Mouse (Mus musculus) right cerebral cortex, postnatal 10 days (tissue): ENCODE results near the gene Zfp408.
"Not testable (repeated sequence)": the region's sequence is repeated elsewhere in the genome, so short reads cannot be mapped to it uniquely, and the experiment has no call there.

Experiments used
- DNase-seq, 2 experiments: peaks; one replicate each; pipeline ENCODE4 v3.0.0; 2021; ENCODE audit warnings: low spot score in 2 of 2

The Zfp408 gene

GRCm38 (mm10) chr2:91651458-91652258 is 2.1 kb upstream of the Zfp408 start:
- DNase-seq, result no peak

DNA sequence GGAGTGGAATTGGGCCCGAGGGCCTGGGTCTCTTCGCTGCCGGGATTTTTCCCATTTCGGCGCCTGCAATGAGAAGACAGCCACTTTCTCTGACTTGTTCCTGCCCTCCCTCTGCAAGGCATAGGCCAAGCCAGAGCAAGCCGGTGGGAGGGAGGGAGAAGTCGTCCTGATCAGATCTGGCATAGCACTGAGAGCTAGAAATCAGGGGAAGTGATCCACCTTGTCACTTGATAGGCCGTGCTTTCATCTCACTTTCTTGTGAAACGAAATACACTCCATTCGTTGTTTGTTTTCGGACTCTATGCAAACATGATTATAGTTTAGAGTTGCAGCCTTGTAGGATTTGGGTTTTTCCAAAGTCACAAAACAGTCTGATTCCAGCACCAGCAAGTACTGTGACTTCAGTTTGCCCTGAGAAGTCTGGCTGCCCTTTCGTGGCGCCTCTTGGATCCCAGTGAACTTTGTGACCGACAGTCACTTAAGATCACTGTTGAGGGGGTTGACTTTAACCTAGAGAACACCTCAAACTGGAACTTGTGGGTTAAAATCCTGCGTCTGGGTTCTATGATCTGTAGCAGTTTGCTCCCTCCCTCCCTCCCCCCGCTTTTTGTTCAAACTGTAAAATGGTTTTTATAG is 887 bp upstream of the Zfp408 start:
- DNase-seq, result no peak

GRCm38 (mm10) chr2:91649152-91649551 is 439 bp downstream of the Zfp408 start:
- DNase-seq, result no peak

- peak; percentile 61 to 75 for DNase-seq
Observed at GRCm38 (mm10) chr2:91646733-91647132, 2.9 kb downstream of the Zfp408 start.

- DNase-seq, result no peak
Observed at GRCm38 (mm10) chr2:91645811-91646210, 3.8 kb downstream of the Zfp408 start.

DNA sequence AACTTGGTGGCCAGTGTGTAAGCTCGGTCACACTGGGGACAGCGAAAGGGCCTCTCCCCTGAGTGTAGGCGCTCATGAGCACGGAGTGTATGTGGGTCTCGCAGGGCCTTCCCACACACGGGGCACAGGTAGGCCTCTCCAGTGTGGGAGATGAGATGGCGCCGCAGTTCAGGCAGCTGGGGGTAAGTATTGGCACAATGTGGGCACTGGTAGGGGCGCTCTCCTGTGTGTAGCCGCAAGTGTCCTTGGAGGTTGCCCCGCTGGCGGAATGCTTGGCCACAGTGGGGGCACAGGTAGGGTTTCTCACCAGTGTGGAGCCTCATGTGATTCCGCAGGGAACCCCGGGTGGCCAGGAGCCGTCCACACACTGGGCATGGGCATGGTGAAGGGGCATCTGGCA is 4.2 kb downstream of the Zfp408 start:
- no peak for DNase-seq

DNA sequence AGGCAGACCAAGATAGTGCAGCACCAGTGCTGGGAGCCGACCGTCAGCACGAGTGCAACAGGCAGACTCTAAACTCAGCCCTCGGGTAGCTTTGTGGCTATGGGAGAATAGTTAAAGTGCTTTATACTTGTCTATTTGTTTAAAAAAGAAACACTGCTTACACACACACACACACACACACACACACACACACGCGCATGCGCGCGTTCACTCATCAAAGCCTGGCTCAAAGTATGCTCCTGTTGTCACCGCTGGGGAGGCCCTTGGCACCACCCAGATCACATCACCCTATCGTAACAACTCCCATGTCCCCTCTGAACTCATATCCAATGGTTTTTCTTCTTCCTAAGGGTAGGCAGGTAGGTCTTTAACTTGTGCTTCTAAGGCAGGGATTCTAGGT is 5.6 kb downstream of the Zfp408 start:
- no peak for DNase-seq

- DNase-seq, result no peak
Observed at GRCm38 (mm10) chr2:91642825-91643415, 6.7 kb downstream of the Zfp408 start.

- DNase-seq, result no peak
Observed at GRCm38 (mm10) chr2:91638931-91639330, 10.7 kb downstream of the Zfp408 start.

DNA sequence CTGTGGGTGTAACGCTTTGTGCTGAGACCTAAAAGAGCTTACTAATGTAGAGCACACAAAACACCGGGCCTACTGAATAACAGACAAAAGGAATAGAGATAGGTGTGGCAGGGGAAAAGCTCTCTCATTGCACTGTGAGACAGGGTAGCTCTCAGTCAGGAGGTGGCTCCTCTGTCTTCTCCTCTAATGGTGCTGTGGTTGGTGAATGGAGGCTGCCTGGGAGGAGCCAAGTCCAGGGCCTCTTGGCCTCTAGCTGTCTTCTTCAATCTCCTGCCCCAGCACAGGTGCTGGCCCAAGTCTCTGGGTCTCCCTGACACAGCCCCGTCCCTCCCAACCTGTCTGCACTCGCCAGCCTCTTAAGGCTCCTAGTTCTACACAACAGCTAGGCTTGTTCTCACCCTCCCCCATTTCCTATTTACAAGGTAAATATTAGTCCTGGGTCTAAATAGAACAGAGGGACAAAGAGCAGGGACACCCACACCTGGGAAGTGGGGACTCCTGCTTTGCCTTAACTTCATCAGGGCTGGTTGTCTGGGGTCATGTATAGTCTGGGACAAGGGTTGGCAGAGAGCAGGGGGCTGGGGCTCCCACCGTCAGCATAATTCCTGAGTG is 12.8 kb downstream of the Zfp408 start:
- DNase-seq, result no peak

DNA sequence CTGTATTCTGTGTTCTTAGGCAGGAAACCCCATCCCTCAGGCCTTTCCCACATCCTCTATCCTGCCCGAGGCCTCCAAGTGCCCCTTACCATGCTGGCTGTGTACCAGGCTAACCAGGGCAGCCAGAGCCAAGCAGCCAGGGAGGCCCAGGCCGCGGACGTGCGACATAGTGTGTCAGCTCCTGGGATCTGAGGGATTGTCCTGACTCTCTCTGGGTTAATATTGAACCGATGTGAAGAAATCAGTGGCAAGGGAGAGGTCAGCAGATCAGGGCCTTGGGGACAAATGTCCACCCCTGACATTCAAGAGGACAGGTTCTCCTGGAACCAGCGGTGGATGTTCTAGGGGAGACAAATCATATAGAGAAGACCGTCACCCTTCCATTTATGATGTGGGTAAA is 13.4 kb downstream of the Zfp408 start, which contains the start of gene F2:
F2 (minus strand) TSS at position 186 of the 400 bp plus-strand sequence.
- no peak for DNase-seq

GRCm38 (mm10) chr2:91635486-91635885 is 14.1 kb downstream of the Zfp408 start:
- peak in 1 of 2 experiments; percentile 18 for DNase-seq

- DNase-seq, result peak in 1 of 2 experiments; percentile 40
Observed at GRCm38 (mm10) chr2:91634841-91635240, 14.8 kb downstream of the Zfp408 start.

DNA sequence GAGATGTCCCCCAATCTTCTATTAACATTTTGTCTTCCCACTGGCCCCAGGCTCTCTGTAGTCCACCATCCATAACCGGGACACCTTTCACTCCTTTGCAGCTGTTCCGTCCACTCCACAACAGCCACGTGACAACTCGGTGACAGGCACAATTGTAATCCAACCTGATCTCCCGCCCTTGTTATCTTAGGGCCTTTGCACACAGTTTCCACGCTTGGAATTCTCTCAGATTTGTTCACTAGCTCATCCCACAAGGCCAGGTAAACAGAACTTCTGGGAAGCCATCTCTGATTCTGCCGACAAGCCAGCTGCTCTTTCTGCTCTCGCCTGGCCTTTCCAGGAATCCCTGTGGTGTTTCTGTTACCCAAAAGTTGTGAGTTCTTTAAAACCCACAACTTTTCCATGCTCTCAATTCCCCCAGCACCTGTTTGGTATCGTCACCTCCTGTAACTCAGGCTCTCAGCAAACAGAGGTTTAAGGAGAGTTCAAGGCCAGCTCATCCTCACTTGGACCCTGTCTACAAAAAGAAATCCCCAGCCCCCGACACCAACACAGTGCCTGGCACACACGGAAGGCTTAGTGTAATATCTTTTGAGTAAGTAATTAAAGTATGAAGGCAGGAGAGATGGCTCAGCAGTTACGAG is 16.1 kb downstream of the Zfp408 start:
- peak in 1 of 2 experiments; percentile 12 for DNase-seq

DNA sequence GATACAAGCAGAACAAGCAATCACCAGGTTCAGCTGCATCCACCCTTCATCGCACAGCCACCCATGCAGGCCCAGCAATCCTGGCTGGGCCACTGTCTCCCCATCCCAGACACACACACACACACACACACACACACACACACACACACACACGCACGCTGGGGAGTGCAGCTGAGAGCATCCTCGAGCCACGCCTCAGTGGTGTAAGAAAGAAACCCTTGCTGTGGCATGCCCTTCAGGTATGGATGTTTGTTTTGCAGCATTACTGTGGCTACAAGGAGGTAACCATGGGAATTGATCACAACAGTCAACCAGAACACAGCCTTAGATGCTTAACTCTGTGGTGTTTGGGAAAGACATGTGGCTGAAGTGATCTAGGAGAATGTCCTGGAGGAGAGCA is 17.3 kb downstream of the Zfp408 start:
- no peak for DNase-seq

DNA sequence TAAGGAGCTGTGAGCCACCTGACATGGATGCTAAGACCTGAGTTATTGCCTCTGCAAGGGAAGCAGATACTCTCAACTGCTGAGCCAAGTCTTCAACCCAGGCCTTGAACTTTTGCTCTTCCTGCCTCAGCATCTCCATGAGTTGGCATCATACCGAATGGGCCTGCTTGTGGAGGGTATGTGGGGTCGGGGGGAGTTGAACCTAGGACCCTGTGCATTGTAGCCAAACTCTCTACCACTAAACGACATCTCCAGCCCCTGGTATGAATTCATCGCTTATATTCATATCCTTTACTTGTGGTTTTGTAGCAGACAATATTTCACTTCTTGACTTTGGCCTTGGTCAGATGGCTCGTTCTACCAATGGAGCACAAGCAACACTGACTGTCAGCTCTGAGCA is 17.8 kb downstream of the Zfp408 start:
- no peak for DNase-seq

DNA sequence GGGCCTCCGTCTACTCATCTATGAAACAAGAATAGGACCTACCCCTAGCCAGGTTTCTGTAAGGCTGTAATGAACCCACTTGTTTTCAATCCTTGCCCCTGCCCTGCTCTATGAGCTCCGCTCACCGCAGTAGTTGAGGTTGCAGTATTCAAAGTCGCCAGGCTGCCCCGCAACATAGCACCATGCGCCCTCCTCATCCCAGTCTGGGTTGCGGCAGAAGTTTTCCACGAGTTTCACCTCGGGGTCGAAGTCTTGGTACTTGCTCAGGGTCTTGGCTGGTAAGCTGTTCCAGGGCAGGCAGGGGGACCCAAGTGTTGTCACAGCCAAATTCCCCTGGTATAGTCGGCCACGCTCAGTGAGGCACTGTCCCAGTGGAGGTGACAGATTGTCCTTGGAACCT is 19.2 kb downstream of the Zfp408 start:
- no peak for DNase-seq

- peak; percentile 15 to 29 for DNase-seq
Observed at GRCm38 (mm10) chr2:91629682-91630081, 19.9 kb downstream of the Zfp408 start.

- no peak for DNase-seq
Observed at GRCm38 (mm10) chr2:91628171-91628570, 21.4 kb downstream of the Zfp408 start.

DNA sequence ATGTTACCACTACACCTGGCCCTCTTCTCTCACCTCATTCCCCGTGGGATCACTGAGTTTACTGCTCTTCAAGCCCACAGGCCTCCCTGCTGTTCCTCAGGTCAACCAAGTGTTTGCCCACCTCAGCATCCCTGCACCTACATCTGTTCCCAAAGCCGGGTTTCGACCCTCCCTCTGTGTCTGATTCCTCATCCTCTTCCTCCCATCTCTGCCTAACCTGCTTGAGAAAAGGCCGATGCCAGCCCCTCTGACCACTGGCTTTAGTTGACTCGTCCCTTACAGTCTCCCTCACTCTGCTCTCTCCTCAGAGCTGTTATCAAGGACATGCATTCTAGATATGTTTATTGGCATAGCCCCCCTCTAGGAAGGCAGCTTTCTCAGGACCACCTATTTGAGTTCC is 22.1 kb downstream of the Zfp408 start:
- DNase-seq, result peak in 1 of 2 experiments; percentile 23

GRCm38 (mm10) chr2:91623366-91623765 is 26.2 kb downstream of the Zfp408 start:
- DNase-seq, result not testable (repeated sequence)

GRCm38 (mm10) chr2:91622356-91622755 is 27.2 kb downstream of the Zfp408 start:
- DNase-seq, result no peak
